Mouse (Mus musculus): Measurements from ENCODE around the gene Cks1b. TPM values are rescaled to one million over a fixed set of nuclear protein-coding genes. Genes with fewer than 3 reads are reported as not detected.

The Cks1b gene
- polyA plus RNA-seq, 1 experiment from 2014 or later: 301 TPM

DNA sequence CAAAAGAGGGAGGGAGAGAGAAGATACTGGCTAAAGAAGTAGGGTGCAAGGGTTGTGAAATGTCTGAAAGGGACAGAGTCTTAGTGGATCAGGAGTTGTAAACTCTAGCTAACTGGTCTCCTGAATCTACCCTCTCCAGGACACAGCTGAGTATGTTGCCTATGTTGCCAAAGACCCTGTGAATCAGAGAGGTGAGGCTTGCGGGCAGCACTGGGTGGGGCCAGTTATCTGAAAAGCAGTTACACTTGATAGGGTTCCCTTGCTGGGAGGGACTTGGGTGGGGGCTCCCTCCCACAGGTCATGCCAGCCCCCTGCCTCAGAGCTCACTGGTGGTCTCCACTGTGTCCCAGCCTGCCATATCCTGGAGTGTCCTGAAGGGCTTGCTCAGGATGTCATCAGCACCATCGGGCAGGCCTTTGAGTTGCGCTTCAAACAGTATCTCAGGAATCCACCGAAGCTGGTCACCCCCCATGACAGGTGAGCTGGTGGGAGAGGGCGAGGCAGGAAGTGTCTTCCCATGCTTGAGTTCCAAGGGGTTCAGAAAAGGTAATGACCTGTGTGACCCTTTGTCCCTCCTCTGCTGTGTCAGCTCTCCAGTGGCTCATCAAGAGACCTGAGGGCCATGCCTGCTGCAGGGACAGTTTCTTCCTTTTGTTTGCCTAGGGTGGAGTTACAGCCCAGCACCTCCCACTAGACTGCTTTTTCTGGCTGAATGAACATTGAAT is 6.4 kb upstream of the Cks1b start:
- Histone ChIP-seq H3K4me2 (peak overlapping the region; percentile 97), H3K4me3 (replicated peaks) (peak overlapping the region; percentile 76), H3K27ac (peak overlapping the region; percentile 98), H3K4me1 (replicated peaks) (peaks cover 85% of the 10 kb centered on the region), H3K27me3 (no peaks in the 10 kb centered on the region), H3K36me3 (peaks cover 64% of the 10 kb centered on the region), H3K9ac (peak overlapping the region; percentile 87), H3K9me3 (replicated peaks) (no peaks in the 10 kb centered on the region)
- WGBS (ENCODE audit: insufficient replicate concordance): 45% methylated on average over 5 of the region's 5 CpGs
- DNase-seq (peak; percentile 42), ATAC-seq (ENCODE audit: low read depth) (peak; percentile 52)

DNA sequence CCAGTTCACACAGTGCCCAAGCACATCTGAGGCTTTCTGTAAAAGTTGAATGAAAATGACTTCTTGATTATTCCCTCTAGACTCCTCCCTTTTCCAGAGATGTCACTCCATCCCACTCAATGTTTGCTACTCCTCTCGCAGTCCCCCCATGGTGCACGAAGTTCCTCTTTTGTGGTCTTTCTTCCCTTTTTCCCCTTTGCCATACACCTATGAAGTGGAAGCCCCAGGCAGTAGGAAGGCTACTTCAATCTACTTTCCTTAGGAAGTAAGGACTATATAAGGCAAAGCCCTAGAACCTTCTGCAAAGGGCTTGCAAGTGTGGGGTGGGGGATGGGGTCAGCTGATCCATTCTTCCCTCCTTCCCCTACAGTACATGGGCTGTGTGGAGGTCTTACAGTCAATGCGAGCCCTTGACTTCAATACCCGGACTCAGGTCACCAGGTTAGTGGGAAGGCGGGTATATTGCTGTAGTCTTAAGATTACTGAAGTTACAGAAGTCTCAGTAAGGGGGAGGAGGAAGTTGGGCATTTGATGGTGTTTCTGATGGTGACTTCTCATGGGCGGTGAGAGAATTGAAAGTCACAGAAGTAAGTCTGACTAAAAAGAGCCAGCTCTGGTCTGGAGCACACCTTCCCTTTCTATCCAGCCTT is 4.5 kb upstream of the Cks1b start:
- DNase-seq (no peak), ATAC-seq (ENCODE audit: low read depth) (no peak)
- 43% methylated on average over 6 of the region's 6 CpGs for WGBS (ENCODE audit: insufficient replicate concordance)
- Histone ChIP-seq H3K27ac (peak overlapping the region; percentile 98), H3K4me2 (peak overlapping the region; percentile 97), H3K36me3 (peaks cover 54% of the 10 kb centered on the region), H3K4me1 (replicated peaks) (peaks cover 86% of the 10 kb centered on the region), H3K9ac (peak overlapping the region; percentile 87), H3K4me3 (replicated peaks) (peak overlapping the region; percentile 76), H3K9me3 (replicated peaks) (no peaks in the 10 kb centered on the region), H3K27me3 (no peaks in the 10 kb centered on the region)

DNA sequence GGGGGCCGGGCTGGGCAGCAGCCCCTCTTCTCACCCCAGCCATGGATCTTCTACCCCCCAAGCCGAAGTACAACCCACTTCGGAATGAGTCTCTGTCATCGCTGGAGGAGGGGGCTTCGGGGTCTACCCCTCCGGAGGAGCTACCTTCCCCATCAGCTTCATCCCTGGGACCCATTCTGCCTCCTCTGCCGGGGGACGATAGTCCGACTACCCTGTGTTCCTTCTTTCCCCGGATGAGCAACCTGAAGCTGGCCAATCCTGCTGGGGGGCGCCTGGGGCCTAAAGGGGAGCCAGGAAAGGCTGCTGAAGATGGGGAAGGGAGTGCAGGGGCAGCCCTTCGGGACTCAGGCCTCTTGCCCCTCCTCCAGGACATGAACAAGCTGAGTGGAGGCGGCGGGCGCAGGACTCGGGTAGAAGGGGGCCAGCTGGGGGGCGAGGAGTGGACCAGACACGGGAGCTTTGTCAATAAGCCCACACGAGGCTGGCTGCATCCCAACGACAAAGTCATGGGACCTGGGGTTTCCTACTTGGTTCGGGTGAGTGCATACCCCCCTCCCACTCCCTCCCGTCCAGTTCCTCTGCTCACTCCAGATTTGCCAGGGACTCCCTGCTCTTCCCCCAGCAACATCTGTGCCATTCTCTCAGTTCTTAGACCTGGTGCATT is 3.8 kb upstream of the Cks1b start:
- Histone ChIP-seq H3K4me3 (replicated peaks) (peak overlapping the region; percentile 76), H3K4me1 (replicated peaks) (peaks cover 85% of the 10 kb centered on the region), H3K9ac (peak overlapping the region; percentile 87), H3K4me2 (peak overlapping the region; percentile 97), H3K27ac (peak overlapping the region; percentile 98), H3K36me3 (peaks cover 47% of the 10 kb centered on the region), H3K9me3 (replicated peaks) (no peaks in the 10 kb centered on the region), H3K27me3 (no peaks in the 10 kb centered on the region)
- ATAC-seq (ENCODE audit: low read depth): no peak
- no peak for DNase-seq
- WGBS (ENCODE audit: insufficient replicate concordance): 29% methylated on average over 22 of the region's 22 CpGs

DNA sequence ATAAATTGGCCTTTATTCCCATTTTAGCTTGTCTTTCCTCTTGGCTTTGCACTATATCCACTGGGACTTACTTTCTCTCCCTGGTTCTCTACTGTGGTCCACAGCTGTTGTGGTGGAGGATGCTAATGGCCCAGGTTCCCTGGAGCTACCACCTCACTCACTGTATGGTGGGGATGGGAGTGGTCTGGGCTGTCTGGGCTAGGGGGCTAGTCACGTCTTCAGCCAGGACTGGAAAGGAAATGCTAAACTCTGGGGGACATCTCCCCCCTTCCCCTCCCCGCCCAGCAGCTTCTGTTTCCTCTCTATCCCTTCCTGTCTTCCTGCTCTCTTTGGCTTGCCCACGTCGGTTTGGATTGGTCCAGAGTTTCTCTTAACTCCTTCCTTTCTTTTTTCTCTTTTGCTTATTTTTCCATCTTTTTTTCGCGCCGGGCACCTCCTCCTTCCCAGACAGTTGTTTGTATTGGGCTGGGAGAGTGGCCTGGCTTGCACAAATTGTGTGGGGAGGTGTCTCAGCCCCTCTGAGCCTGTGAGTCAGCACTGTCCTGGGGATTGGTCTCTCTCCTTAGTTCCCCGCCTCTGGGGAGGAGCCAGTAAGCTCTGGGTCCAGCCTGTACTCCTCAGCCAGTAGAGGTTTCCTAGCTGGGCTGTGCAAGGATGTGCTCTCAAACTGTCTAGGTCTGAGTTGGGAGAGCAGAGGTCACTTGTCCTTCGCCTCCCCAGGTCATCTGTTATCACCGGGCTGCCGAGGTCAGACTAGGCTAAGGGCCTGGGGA is 3.0 kb upstream of the Cks1b start:
- Histone ChIP-seq H3K27me3 (no peaks in the 10 kb centered on the region), H3K4me3 (replicated peaks) (peak overlapping the region; percentile 76), H3K9me3 (replicated peaks) (no peaks in the 10 kb centered on the region), H3K36me3 (peaks cover 46% of the 10 kb centered on the region), H3K4me1 (replicated peaks) (peaks cover 85% of the 10 kb centered on the region), H3K9ac (peak overlapping the region; percentile 87), H3K27ac (peak overlapping the region; percentile 98), H3K4me2 (peak overlapping the region; percentile 97)
- ATAC-seq (ENCODE audit: low read depth): peak; percentile 82
- WGBS (ENCODE audit: insufficient replicate concordance): 6% methylated on average over 11 of the region's 11 CpGs
- peak; percentile 86 for DNase-seq

DNA sequence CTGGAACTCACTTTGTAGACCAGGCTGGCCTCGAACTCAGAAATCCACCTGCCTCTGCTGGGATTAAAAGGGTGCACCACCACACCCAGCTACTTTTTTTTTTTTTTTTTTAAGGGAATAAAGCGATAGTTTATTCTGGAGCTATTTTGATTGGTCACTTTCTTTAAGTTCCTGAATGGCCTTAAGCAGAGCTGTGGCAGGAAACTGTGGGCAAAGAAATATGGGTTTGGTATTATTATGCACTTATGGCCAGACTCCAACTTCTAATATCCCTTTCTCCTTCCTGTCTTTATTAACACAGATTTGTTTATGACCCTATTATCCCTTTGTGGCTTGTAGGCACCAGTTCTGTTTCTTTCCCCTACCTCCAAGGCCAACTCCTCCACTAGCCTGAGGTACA is 2.2 kb upstream of the Cks1b start:
- H3K4me2 ChIP-seq: peak overlapping the region; percentile 97
- H3K4me1 ChIP-seq (replicated peaks): peaks cover 82% of the 10 kb centered on the region
- peaks cover 46% of the 10 kb centered on the region for H3K36me3 ChIP-seq
- H3K4me3 ChIP-seq (replicated peaks): peak overlapping the region; percentile 76
- H3K27ac ChIP-seq: peak overlapping the region; percentile 98
- ATAC-seq (ENCODE audit: low read depth) (no peak), DNase-seq (no peak)
- H3K27me3 ChIP-seq: no peaks in the 10 kb centered on the region
- H3K9me3 ChIP-seq (replicated peaks): no peaks in the 10 kb centered on the region
- 40% methylated on average over 2 of the region's 2 CpGs for WGBS (ENCODE audit: insufficient replicate concordance)
- peak overlapping the region; percentile 71 for H3K9ac ChIP-seq

DNA sequence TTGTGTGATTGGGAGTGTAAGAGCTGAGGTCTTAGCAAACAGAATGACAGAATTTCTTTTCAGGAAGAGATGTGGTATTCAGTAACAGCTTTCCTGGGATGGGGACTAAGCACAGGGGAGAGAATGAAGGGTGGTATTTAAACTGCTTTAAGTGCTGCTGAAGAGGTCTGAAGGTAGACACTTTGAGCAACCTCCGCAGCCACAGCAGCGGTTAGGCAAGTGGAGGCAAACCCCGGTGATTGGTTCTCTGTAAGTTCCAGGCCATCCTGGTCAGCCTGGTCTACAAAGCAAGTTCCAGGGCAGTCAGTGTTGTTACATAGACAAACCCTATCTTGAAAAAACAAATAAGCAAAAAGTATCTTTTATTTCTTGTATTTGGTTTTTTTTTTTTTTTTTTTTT is 1.8 kb upstream of the Cks1b start:
- H3K4me3 ChIP-seq (replicated peaks): peak overlapping the region; percentile 76

DNA sequence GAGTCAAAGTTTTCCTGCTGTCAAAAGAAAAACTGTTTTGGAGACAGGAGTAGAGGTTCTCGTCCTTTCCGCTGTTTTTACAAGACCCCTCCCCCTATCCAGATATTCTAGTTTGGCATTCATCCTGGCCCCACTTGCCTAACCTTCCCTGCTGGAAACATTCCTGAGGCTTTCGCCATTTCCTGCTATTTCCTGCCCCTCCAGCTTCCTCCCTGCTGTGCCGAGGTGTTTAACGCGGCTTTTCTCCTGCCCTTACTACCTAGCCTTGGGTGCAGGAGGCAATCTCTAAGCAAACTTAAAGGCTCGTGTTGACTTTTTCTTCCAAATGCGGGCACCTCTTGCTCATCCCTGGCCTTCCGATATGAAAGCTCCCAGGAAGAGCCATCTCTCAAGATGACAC is 1.4 kb upstream of the Cks1b start:
- peaks cover 46% of the 10 kb centered on the region for H3K36me3 ChIP-seq
- peaks cover 73% of the 10 kb centered on the region for H3K4me1 ChIP-seq (replicated peaks)
- peak overlapping the region; percentile 89 for H3K9ac ChIP-seq
- peak overlapping the region; percentile 76 for H3K4me3 ChIP-seq (replicated peaks)
- no peaks in the 10 kb centered on the region for H3K27me3 ChIP-seq
- H3K4me2 ChIP-seq: peak overlapping the region; percentile 97
- DNase-seq (no peak), ATAC-seq (ENCODE audit: low read depth) (no peak)
- 6% methylated on average over 9 of the region's 9 CpGs for WGBS (ENCODE audit: insufficient replicate concordance)
- 0 out of 2 replicates have a peak, but pooled peaks cover 2% of the 10 kb centered on the region for H3K9me3 ChIP-seq (replicated peaks)
- H3K27ac ChIP-seq: peak overlapping the region; percentile 98

More for the DNA sequence above, 1.8 kb upstream of the Cks1b start:
- no peaks in the 10 kb centered on the region for H3K9me3 ChIP-seq (replicated peaks)
- WGBS (ENCODE audit: insufficient replicate concordance): 25% methylated on average over 3 of the region's 3 CpGs
- peaks cover 46% of the 10 kb centered on the region for H3K36me3 ChIP-seq
- peak overlapping the region; percentile 89 for H3K9ac ChIP-seq
- ATAC-seq (ENCODE audit: low read depth) (no peak), DNase-seq (no peak)
- peak overlapping the region; percentile 97 for H3K4me2 ChIP-seq
- H3K27me3 ChIP-seq: no peaks in the 10 kb centered on the region
- H3K4me1 ChIP-seq (replicated peaks): peaks cover 77% of the 10 kb centered on the region
- H3K27ac ChIP-seq: peak overlapping the region; percentile 98

DNA sequence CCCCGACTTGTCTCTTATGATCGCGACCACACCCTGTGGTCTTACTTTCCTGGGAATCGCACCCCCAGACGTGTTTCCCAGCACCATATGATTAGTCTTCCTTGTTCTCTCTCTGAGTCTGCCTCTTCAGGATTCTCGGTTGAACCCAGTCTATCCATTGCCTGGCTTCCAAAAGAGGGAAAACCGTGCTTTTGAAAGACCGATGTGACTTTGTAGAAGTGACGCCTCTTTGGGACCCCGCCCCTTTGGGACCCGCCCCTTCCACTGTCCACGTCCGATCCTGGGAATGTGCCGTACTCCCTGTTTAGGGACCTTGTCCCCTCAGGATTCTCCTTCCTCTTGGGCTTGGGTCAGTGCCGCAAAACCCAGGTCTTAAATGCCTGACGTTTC is 673 bp upstream of the Cks1b start:
- H3K4me3 ChIP-seq (replicated peaks): peak overlapping the region; percentile 76
- H3K36me3 ChIP-seq: peaks cover 46% of the 10 kb centered on the region
- H3K9ac ChIP-seq: peak overlapping the region; percentile 89
- 0 out of 2 replicates have a peak, but pooled peaks cover 2% of the 10 kb centered on the region for H3K9me3 ChIP-seq (replicated peaks)
- DNase-seq (peak; percentile 53), ATAC-seq (ENCODE audit: low read depth) (no peak)
- under 1% methylated on average over 16 of the region's 16 CpGs for WGBS (ENCODE audit: insufficient replicate concordance)
- H3K27me3 ChIP-seq: no peaks in the 10 kb centered on the region
- peaks cover 66% of the 10 kb centered on the region for H3K4me1 ChIP-seq (replicated peaks)
- peak overlapping the region; percentile 97 for H3K4me2 ChIP-seq
- peak overlapping the region; percentile 98 for H3K27ac ChIP-seq

DNA sequence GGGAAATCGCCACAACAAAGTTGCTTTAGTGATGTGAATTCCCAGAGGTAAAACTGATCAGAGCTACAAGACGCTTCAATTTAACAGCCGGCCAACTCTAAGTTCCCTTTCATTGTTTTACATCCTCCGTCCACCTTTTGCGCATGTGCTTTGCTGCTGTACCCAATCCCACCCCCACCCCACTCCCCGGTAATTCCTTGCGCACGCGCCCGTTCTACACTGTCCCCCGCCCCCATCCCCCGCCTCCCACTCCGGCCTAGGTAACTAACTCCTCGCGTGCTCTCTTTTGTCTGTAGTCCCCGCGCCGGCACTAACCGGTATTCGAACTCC is 378 bp downstream of the Cks1b start:
- Histone ChIP-seq H3K36me3 (peaks cover 47% of the 10 kb centered on the region), H3K4me2 (peak overlapping the region; percentile 97), H3K9me3 (replicated peaks) (0 out of 2 replicates have a peak, but pooled peaks cover 2% of the 10 kb centered on the region), H3K4me3 (replicated peaks) (peak overlapping the region; percentile 76), H3K4me1 (replicated peaks) (peaks cover 56% of the 10 kb centered on the region), H3K27ac (peak overlapping the region; percentile 98), H3K9ac (peak overlapping the region; percentile 89), H3K27me3 (no peaks in the 10 kb centered on the region)
- under 1% methylated on average over 20 of the region's 20 CpGs for WGBS (ENCODE audit: insufficient replicate concordance)
- peak; percentile 6 for ATAC-seq (ENCODE audit: low read depth)
- no peak for DNase-seq

DNA sequence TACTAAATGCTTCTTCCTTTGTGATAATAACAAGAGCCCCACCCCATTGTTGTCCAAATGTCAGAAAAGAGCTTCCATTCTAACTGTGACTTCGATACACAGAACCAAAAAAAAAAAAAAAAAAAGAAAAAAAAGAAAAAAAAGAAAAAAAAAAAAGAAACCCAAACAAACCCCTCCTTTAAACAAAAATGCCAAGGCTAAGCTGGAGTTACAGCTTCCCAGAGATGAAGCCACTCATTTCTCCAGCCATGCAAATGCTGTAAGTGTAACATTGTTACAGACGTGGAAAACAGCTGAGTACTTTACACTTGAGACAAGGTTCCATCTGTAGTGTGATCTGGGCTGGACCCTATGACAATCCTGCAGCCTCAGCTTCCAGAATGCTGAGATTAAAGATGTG is 1.1 kb downstream of the Cks1b start:
- peak overlapping the region; percentile 89 for H3K9ac ChIP-seq
- peak overlapping the region; percentile 76 for H3K4me3 ChIP-seq (replicated peaks)
- H3K27me3 ChIP-seq: no peaks in the 10 kb centered on the region
- peak overlapping the region; percentile 98 for H3K27ac ChIP-seq
- no peak for DNase-seq
- peaks cover 54% of the 10 kb centered on the region for H3K4me1 ChIP-seq (replicated peaks)
- H3K4me2 ChIP-seq: peak overlapping the region; percentile 97
- 12% methylated on average over 2 of the region's 2 CpGs for WGBS (ENCODE audit: insufficient replicate concordance)
- peaks cover 46% of the 10 kb centered on the region for H3K36me3 ChIP-seq
- no peak for ATAC-seq (ENCODE audit: low read depth)
- 0 out of 2 replicates have a peak, but pooled peaks cover 2% of the 10 kb centered on the region for H3K9me3 ChIP-seq (replicated peaks)

DNA sequence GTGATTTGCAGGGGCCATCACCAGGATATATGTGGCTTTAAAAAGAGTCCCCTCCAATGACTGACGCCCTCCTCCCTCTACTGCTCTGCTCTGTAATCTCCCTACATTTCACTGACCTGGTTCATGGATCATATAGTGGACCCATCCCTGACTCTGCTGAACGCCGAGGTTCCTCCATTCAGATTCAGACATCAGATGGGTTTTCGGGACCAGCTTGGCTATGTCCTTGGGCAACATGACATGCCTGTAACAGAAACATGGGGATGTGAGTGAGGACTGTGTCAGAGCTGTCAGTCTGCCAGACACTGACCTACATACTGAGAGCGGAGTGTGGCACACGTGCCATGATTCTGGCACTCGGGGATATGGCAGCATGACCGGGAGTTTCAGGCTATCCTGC is 2.0 kb downstream of the Cks1b start:
- peak overlapping the region; percentile 76 for H3K4me3 ChIP-seq (replicated peaks)

More for the DNA sequence above, 2.0 kb downstream of the Cks1b start:
- Histone ChIP-seq H3K36me3 (peaks cover 40% of the 10 kb centered on the region), H3K27ac (no peak overlapping the region), H3K9me3 (replicated peaks) (0 out of 2 replicates have a peak, but pooled peaks cover 2% of the 10 kb centered on the region), H3K27me3 (no peaks in the 10 kb centered on the region), H3K9ac (no peak overlapping the region; the same call in 1 of the 2 replicates), H3K4me2 (peak overlapping the region; percentile 97), H3K4me1 (replicated peaks) (peaks cover 50% of the 10 kb centered on the region)
- no peak for ATAC-seq (ENCODE audit: low read depth)
- 92% methylated on average over 8 of the region's 8 CpGs for WGBS (ENCODE audit: insufficient replicate concordance)
- DNase-seq: no peak

All from liver, embryonic 13.5 days (tissue).